Mouse (Mus musculus): Measurements from ENCODE around the gene Mlh3.

The Mlh3 gene

DNA sequence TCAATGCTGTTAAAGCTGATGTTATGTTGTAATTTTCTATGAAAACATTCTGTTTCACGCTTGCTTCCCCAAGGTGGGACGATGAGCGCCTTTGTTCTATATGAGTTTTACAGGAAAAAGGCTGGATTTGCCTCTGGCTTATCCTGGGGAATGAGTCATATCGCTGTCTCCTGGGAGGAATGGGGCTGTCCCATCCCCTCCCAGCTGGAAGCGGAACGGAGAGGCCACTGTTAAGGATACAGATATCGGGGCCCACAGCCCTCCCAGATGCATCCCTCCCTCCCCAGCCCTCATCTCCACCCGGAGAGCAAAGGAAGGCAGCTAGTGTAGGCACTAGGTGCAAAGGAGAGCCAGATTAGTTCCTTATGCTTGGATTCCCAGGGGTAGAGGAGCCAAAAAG, 84.6 kb downstream of the Mlh3 start:
- DNase-seq: no peak
